Mouse (Mus musculus) CH12F3 (cell line): ENCODE measurements around the gene Dusp11.
"Not testable (repeated sequence)": the region's sequence is repeated elsewhere in the genome, so short reads cannot be mapped to it uniquely, and the experiment has no call there.

ENCODE experiments used
- in situ Hi-C: fragments of 300-500 bp; cut with MboI; formaldehyde crosslinking; loops from 2 replicates; pipeline ENCODE4 v1.14.3; 2020; ENCODE audit warnings: low sequenced_read_pairs

Dusp11 gene

DNA sequence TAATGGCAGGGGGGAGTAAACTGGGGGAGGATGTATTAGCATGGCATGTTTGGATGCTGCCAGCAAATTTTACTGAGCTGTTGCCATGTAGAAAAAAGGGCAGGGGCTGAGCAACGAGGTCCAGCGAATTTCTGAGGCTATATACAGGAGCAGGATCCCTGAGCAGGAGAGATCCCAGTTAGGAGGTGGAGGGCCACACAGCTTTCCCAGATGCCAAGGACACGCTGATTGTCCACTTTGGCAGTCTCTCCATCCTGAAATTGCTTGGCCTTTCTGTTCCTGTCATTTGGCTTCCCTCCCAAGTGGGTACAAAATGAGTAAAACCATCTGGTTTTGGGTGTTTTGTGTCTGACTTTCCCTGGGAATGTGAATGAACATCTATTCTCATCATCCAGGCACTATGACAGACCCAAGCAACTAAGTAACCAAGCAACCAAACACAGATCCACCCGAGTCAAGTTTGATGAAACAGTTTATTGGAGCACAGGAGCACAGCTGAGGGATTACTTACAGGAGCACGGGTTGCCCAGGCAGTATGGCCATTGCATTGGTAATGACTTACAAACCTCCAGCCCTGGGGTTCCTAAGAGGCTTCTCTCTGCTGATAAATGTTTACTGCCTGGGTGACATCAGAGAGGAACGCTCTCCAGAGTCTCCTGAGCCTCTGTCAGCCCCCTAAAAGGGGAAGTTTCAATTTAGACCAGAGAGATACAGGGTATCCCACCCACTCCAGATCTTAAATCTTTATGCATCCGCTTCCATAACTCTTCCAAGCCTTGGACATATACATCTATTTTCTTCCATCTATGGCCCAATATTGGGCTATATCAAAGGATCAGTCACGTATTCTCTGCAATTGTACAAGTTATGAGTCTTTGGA lies 62.6 kb downstream of the Dusp11 start:
- in situ Hi-C loops = not testable (repeated sequence)

DNA sequence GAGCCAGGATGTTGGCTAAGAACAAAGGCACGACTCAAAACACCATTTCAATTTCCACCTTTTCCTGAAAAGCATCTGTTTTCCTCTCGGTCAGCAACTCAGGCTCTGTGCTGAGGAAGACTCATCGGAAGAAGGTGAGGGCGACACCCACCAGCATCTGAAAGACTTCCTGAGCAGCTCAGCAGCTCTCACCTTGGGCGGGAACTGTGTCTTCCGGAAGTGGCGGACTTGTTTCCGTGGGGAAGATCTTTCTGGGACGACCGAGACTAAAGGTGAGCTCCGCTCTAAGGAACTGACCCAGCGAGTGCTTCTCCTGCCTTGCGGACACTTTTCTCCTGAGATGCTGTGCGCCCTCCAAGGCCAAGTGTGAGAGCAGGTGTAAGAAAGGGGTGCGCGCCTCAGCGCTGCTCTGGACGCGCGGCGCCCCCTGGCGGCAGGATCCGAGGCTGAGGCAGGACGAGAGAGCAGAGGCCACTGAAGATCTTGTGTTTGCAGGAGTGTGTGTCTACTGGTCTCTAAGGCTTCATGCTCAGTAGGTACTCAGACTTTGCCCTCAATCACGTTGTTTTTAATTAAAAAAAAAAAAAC lies 66.3 kb downstream of the Dusp11 start:
- in situ Hi-C loops = not testable (repeated sequence)
